Mouse (Mus musculus) liver, postnatal 0 days (tissue): ENCODE measurements around the gene Aurkb.

ENCODE experiments used
- CTCF ChIP-seq: sonication (generic); IDR thresholded peaks from 2 replicates; pipeline ENCODE4 v1.5.1; 2016; ENCODE audit warnings: antibody characterized with exemption, low read depth
- EP300 ChIP-seq: IDR thresholded peaks from 2 replicates; pipeline ENCODE4 v1.6.1; 2016; ENCODE audit warnings: antibody characterized with exemption, low read depth, mild to moderate bottlenecking

DNA sequence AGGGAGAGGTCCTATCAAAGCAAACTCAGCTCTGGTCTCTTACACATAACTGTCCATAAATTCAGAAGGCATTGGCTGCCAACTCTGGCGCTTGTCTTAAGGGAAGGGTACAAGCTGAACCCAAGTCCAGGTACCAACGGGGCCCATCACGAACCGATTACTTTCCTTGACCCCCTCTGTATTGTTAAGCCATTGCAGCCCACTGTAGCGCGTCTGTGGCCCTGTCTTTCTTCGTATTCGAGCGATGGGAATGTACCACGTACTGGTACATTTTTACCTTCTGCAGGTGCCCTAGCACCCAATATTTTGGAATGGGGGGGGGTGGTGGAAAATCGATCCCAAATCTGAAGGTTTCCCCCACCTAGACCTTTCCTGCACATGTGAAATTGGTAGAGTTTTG lies 26.8 kb downstream of the Aurkb start:
- no peak for TF ChIP-seq CTCF
- TF ChIP-seq EP300: no peak
